Mouse (Mus musculus) kidney, postnatal 10 days (tissue): ENCODE results near the gene Scgn.

Source experiments
- DNase-seq: peaks from one replicate; pipeline ENCODE4 v3.0.0; 2021; ENCODE audit warnings: mixed read lengths

The Scgn gene

DNA sequence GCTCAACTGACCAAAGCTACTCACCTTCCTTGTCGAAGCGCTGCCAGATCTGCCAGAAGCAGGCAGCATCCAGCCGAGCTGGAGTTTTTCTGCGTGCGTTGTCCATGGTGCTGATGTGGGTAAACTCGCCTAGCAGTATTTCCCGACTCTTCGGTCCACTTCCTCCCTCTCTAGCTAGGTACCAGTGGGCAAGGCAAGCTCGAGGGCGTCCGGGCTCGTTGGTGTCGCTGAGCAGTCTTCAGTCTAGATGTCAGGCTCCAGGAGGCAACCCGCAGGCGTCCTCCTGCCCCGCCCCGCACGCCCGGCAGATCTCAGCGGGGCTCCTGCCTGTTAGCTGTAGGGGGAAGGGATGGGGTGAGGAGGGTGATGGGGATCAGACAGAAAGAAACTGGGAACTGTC, at the start of gene Scgn:
Gene Scgn, minus strand, starts transcription at position 287 of the 400 bp plus-strand sequence.
- DNase-seq, result peak; percentile 87

DNA sequence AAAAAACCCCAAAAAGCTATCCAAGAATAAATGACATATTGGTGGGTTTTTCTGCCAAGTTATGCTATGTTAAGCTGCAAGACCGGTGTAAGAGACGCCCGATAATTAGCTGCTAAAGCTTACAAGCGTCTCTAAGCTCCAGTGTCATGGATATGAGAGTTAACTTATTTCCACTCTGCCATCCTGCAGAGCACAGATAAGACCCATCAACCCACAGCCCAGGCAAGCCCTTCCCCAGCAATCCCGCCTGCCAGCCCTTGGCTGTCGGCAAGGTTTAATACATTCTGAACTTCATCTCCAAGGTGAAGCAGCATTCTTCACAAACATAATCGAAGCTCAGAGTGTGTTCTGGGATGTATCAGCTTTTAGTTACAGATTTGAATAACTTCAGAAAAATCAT, 49.2 kb upstream of the Scgn start:
- DNase-seq, result no peak

DNA sequence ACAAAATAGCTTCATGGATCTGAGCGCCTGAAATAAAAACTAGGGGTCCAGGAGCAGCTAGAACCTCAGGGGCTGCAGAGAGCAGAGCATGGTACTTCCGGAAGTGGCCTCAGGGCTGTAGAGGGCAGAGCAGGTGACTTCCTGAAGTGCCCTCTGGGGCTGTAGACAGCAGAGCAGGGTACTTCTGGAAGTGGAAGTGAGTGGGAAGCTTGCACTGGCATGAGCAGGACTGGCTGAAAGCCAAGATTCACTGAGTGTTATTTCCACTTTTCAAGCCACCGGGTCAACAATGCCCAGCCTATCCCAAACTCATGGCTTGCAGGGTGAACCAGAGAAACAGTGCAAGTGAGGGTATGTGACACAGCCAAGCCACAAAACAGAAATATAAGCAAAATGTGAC, 46.5 kb upstream of the Scgn start:
- peak; percentile 23 for DNase-seq

DNA sequence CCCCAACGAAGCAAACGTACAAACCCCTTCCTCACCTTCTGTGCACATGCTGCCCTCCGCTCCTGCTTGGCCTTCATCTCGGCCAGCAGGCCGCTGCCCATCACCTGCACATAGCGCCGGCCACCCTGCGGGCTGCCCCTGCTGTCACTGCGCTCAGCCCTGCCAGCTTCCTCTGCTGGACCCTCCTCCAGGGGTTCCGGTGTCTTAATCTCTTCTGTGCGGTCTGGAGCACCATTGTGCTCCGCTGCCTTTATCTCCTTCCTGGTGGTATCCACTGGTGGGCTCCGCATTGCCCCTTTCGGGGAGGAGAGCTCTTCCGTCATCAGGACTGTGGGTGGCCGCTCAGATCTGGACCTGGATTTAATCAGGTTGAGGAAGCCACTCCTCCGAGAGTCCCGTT, 45.1 kb upstream of the Scgn start:
- no peak for DNase-seq

DNA sequence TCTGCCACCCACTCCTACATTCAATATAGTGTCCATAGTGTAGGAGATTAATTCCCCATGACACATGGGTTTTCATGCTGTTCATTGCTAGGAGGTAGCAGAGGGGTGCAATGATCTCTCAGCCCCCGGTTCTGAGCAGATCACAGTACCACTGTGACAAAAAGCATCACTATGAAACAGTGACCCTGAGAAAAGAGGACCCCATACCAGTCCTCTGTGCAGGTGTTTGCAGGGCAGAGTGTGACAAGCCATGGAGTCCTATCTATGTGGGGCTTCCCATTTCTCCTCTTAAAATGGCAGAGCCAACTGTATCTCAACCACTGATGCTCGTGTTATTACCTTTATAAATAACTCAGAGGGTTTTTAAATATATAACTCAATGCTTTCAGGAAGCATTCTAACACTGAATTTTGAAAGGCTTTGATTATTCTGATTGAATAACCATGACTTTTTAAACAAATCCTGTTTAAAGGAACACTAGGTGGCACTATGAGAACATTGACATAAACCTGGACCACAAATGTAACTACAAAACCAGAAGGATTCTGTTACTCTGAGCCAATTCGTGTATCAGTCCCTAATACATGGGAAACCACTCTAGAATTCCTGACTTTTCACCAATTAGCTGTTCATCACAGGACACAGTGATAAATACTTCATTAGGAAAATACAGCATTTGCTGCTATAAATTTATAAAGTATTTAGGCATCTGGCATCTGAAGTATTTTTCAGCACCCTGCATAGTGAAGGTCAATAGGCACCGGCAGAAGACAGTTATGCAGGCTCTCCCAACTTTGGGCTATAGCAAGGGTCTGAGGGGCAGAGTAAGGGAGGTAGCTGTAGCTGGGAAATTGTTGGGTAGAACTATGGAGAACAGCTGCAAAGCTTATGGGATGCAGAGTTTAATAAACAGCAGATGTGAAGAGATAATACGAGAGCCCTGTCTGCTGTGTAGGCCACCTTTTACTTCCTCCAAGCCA, 36.5 kb upstream of the Scgn start:
- no peak for DNase-seq

DNA sequence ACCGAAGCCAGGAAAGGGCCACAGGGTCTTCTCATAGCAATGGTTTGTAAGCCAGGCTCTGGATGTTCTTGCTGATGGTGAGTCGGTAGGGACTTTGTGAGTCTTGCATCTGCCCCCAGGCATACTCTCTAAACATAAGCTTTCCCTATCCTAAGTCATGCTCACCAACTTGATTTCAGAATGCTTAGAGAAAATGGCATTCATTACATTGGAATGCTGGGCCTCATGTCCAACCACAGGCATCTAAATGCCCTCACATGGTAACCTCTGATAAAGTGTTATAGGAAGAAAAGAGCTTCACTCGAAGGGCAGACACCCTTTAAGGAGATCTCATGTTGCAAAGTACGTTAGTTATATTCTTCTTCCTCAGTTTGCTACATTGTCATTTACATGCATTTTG, 27.5 kb upstream of the Scgn start:
- DNase-seq, result no peak

DNA sequence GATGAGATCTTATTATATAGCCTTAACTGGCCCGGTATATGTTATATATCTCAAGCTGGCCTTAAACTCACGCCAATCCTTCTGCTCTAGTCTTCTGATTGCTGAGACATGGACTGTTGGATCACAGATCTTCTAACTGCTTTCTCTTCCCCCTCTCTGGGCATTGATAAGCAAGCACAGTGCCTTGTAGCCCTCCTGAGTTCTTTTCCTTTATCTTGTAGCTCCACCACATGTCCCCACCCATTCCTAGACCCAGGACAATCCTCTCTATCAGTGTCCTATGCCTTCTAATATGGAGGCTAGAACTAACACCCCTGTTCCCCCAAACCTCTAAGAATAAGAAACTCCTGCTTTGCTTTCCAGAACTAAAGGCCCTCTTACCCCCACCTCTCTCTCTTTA, 14.5 kb upstream of the Scgn start:
- DNase-seq, result no peak

DNA sequence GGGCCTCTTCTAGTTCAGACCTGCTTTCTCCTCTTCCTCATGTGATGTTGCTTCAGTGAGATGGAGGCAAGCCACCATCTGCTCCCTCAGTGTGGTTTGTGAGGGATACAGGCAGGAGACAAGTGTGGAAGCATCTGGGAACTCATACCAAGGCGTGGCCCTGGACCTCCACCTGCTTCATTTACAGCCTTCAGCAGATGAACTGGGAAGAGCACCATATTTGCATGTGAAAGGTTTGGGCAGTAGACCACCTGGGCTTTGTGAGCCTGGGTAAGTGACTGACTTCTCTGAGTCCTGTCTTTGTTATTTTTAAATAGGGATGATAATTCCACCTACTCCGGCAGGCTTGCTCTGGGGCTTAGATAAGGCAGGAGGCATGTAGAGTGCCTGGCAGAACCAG, 10.8 kb upstream of the Scgn start:
- no peak for DNase-seq

DNA sequence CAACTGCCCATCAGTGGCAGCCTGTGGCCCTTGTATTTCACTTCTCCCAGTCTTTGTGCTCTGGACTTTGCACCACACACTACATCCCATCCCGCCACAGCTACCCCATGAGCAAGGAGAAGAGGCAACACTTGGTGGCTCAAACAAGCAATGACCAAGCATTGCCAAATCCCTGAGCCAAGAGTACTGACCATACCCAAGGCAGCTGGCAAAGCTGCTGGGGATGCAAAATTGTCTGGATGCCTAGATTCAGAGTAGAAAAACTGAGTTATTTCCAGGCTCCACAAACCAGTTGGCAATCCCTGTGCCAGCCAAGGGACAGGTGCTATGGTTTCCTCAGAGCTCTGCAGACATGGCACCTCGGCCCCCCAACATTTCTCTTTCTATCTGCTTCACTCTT, 10.1 kb upstream of the Scgn start:
- no peak for DNase-seq

DNA sequence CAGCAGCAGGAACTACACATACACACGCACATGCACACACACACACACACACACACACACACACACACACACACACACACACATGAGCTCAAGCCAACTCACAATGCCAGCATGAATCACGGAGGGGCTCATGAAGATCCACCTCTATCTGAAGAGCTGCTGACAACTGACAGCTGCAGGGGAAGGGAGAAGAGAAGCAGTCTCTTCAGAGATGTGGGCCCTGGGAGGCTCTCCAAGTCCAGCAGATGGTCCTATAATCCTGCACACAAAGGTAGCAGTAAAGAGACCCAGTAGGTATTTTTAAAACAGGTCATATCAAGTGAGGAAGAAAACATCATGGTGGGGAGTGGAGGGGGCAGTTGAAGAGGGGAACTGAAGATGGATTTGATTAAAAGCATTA, 7.8 kb upstream of the Scgn start:
- no peak for DNase-seq

DNA sequence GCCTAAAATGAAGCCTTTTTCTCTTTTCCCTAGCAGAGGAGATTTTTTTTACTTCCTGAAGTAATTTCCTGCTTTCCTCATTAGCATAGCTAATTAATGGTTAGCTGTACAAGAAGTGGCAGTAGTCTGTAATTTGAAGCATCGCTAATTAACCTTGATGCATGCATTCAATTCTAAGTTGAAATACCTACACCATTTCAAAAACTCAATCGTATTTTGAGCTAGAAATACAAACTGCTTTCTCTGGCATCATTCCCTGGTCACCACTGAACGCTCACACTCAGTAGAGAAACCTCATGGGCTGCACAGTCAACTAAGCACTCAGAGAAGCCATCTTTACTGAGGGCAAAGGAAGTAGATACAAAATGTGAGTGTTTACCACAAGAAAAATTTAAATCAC, 3.7 kb upstream of the Scgn start:
- DNase-seq, result no peak

DNA sequence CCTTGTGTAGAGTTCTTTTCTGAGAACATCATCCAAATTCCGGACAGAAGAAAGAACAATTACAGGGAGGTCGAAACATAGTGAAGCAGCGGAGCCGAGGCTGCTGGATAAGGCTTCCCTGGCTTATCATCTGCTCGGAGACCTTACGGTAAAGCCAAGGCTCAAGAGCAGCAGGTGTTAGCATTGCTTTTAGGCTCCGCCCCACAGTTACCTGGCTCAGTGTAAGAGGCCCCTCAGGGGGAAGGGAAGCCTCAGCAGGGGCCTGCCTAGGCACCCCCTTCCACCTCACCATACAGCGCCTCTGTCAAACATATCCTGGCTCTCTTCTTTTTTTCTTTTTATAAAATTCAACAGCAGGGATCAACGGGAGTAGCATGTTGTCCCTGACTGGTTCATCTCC, 3.0 kb upstream of the Scgn start:
- no peak for DNase-seq

DNA sequence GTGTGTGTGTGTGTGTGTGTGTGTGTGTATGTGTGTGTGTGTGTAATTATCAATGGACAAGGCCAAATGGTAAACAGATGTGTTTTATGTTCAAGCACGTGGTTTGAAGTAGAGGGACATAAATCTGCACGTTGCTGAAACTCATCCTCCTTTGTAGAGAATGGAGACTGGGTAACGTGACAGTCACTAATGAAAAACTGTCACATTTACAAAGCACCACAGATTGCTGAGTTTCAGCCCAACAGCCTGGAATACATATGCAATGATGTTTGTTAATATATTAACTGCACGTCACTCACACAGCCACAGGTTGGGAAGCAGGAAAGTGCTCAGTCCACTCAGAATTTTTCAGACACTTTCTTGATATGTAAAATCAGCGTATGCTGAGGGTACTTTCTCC, 563 bp downstream of the Scgn start:
- no peak for DNase-seq

DNA sequence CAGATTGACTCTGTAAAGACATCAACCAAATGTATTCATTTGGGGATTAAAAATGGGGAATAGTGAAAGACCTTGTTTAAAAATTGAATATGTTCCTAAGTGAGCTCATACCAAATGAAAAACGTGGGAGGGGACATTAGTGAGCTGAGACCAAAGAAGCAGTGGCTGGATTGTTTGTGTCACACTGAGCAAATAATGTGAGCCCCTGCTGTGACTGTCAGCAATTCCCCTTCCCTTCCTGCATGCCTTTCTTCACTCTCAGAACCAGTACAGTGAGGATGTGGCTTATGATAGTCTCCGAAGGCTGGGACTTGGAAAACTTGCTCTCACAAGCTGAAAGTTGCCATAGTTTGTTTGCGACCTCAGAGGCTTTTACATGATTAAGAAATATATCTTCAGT, 5.9 kb downstream of the Scgn start:
- no peak for DNase-seq

DNA sequence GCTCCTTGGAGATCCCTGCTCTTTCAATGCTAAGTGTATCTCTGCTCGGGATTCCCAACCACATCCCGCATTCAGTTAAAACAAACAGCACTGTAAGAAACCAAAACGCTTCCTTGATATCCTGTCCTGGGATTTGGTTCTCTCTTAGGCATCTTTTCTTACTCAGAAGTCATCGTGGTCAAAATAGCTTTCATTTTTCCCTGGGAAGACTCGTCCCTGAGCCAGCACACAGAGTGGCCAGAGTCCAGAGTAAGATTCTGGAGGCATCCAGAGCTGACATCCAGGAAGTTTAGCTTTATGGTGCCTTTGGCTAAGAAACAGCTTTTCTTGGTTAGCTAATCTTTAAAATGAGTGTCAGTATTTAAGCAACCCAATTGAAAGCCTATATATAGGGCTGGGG, 18.7 kb downstream of the Scgn start:
- no peak for DNase-seq

DNA sequence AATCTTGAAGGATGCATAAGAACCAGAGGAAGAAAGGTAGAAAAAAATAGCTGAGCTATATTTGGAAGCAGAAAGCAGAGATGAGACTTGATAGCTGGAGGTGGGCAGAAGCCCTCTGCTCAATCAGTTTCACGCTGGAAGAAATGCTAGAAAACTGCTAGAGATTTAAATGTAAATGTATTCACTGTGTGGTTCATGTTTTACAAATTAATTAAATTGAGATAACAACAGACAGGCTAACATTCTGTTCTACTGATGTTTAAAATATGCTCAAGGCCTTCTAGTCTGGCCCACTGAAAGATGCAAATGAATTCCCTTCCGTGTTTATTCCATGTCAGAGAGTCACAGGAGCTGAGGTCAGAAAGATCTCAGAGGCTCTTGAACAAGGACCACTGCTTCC, 19.1 kb downstream of the Scgn start:
- DNase-seq, result no peak

DNA sequence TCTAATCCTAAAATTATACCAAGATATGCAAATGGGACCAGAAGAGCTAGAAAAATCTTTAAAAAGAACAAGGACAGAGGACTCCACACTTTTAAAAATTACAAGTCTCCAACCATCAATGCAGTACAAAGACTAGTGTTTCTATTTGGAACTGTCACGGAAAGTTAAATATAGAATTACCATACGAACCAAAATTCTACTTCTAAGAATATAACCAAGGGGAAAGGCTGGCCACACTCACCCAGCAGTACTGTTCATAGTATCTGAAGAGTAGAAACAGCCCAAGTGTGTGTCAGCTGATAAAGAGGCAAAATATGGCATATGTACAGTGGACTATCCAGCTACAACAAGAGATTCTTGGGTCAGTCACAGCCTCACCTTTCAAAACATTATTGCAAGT, 26.1 kb downstream of the Scgn start:
- no peak for DNase-seq

DNA sequence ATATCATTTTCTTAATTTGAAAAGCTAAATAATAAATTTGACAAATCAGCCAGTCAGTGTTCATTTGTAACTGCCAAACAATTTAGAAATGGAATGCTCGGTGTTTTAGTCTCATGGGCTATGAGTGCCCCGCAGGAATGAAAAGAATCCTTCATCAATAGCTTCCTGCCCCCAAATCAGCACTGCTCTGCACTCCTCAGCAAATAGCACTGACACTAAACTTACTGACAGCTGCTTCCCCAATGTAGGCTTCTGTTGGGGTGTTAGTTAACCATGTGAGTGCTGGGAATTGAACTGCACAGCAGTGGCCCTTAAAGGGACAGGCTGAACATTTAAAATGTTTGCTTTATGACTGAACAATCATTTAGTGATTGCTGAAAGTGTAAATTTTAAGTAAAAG, 31.2 kb downstream of the Scgn start:
- DNase-seq, result no peak

DNA sequence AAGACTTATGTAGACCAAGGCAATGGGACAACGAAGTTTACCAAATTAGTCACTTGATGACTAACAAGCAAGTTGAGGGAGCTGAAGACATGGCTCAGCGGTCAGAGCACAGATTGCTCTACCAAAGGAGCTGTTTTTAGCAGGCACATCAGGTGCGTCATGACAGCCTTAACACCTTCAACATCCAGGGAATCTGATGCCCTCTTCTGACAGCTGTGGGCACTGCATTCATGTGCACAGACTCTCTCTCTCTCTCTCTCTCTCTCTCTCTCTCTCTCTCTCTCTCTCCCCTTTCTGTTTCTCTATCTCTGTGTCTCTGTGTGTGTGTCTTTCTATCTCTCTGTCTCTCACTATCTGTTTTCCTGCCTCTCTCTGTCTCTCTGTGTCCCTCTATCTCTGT, 40.1 kb downstream of the Scgn start:
- peak; percentile 51 for DNase-seq

DNA sequence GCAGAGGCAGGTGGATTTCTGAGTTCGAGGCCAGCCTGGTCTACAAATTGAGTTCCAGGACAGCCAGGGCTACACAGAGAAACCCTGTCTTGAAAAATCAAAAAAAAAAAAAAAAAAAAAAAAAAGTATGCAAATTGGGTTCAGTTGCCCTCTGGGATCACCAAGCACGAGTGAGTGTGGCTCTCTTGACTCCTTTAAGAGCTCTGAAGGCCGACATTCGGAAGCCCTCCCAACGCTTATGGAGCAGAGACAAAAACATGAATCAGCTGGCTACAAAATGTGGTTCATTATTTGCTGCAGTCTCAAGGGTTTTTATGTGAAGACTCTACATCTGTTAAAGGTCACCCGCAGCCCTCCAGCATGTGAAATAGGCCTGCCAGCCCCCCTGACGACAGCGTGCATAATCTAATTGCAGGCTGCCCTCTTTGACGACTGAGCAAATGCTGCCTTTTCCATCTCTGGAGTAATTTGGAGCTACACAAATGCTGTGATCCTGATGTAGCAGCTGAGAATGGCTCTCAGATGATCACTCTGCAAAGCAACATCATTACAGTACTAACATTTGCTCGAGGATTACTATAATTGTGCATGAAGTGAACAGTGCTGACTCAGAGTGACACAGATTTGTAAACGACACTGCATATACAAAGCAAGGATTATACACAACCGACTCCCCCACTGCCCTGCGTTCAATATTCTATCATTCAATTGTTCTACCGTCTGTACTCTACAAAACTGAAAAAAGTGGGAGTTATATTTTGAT, 41.3 kb downstream of the Scgn start:
- DNase-seq, result peak; percentile 24

DNA sequence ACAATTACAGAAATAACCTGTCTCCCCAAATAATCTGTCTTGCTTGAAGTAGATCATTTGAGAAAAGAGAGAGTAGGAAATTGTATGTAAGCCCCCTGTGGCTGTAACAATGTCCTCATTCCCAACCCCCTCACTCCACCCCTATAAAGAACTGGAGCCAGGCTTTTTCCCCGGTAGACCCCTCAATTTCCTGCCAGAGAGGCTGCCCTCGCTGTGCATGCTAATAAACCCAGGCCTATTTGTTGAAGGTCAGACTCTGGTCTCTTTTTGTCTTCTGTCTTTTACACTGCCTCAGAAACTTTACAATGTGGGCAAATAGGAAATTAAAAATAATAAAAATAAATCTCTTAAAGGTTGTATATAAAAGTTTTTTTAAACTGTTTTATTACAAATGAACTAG, 44.8 kb downstream of the Scgn start:
- DNase-seq, result no peak

DNA sequence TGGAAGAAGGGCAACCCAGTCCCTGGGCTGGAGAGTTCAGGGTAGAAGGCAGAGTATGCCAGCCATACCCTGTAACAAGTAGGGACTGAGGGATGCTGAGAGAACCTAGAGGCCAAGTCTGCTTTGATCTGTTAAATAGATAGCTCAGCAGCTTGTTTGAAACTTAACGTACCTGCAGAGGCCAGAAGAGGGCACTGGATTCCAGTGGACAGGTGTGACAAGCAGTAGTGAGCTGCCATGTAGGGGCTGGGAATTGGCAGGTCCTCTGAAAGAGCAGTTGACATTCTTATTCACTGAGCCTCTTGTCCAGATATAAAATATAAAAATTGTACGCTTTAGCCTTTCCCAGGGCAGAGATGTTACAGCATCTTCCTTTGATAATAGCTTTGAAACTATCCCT, 48.2 kb downstream of the Scgn start:
- peak; percentile 17 for DNase-seq

DNA sequence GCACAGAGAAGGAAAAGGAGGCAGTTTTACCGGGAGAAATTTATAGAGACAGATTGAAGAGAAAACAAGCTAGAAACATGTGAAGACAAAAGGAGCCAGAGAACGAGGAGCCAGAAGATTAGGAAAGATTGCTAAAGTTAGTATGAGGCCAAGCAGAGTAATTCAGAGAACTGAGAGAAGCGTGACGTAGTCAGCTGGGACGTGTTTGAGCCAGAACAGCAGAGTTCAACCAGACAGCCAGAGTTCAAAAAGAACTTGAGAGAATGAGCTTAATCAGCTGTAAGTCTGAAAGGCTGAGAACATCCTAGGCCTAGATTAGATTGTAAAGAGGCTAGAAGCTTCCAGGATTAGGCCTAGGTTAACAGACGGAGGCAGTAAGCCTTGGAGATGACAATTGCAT, 50.7 kb downstream of the Scgn start:
- peak; percentile 28 for DNase-seq

DNA sequence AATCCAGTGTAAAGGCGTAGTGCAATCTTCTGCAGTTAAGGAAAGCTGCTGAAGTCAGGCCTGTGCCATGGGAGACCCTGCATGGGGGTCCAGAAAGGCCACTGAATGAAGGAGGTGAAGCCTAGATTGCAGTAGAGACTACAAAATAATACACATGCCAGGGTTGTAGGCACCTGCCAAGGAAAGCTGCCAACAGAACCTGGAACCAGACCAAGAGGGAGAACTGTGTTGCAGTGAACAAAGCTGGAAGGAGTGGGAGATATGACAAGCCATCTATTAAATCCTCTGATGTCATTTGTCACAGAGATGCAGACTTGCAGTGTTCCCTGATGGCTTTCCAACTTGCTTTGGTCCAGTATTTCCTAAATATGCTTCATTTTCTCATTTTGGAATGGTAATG, 52.3 kb downstream of the Scgn start:
- peak; percentile 35 for DNase-seq

DNA sequence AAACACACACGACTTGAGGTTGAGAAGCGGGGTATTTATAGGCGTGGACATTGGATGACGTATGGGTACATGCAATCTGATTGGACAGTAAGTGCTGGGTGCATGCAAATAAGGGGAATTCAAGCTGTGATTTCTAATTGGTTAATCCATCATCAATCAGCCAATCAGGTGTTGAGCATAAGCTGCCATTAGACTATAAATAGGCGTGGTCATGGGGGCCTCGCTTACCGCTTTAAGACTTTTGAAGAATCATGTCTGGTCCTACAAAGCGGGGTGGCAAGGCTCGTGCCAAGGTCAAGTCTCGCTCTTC, 56.8 kb downstream of the Scgn start, which contains the start of gene Hist1h2aa:
Gene Hist1h2aa, plus strand, starts transcription at position 252 of the 310 bp plus-strand sequence.
- no peak for DNase-seq
